Mouse (Mus musculus): ENCODE data around the gene Dnm3.

DNA sequence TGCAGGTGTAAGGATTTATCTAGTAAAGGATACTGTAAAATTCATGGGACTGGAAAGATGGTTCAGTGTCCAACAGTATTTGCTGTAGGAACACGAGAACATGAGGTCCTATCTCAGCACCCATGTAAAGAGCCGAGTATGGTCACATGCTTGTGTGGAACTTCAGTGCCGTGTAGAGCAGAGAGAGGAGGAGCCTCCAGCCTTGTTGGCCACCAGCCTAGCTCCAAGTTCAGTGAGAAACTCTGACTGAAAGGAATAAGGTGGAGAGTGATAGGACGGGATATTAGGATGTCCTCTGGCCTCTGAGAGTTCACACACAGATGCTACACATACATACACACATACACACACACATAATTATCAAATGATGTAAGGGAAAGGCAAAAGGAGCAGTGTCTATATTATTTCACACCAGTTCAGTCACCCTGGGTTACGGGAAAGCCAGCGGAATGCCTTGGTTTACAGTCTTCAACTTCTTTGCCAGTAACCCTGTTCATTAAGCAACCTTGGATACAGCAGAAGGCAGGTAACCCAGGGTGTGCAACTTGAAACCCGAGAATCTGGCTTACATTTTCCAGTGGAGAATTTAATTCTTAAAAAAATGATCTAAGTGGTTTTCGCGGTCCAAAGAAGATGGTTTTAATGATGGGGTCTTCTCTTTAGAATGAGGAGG lies 497.1 kb downstream of the Dnm3 start:
- TF ChIP-seq POLR2A (IDR thresholded peaks at IDR 0.05; ENCODE audit: insufficient read depth, low read length) (no peak), CTCF (IDR thresholded peaks at IDR 0.05; ENCODE audit: low read depth, low read length) (no peak), EP300 (IDR thresholded peaks at IDR 0.05; ENCODE audit: insufficient read depth, low read depth, low read length) (no peak)
